Mouse (Mus musculus) G1E (cell line): ENCODE data around the gene Ergic3. TPM values are rescaled to one million over a fixed set of nuclear protein-coding genes. Genes with fewer than 3 reads are reported as not detected.
A peak's percentile ranks its signal among the peaks of the same experiment; 100 is the strongest.

Source experiments
- ATAC-seq: 2 replicates; pipeline ENCODE4 v1.8.0; 2016; ENCODE audit warnings: mild to moderate bottlenecking; ENCODE audit not compliant: insufficient number of reproducible peaks, poor library complexity, low FRiP score, severe bottlenecking; ENCODE audit errors: extremely low read depth
- DNase-seq: peaks from one replicate; pipeline ENCODE4 v3.0.0; 2012; ENCODE audit warnings: low spot score
- H3K27me3 ChIP-seq: 2 replicates; pipeline ENCODE4 v1.6.1; 2012; ENCODE audit warnings: mild to moderate bottlenecking, low read length, inconsistent platforms; ENCODE audit not compliant: insufficient read depth
- H3K36me3 ChIP-seq: replicated peaks from 2 replicates; pipeline ENCODE3; 2012; ENCODE audit warnings: mild to moderate bottlenecking, inconsistent platforms
- H3K4me1 ChIP-seq: 2 replicates; pipeline ENCODE4 v1.6.1; 2012; ENCODE audit warnings: low read depth, low read length, inconsistent platforms, mixed read lengths; ENCODE audit not compliant: insufficient read depth
- H3K4me3 ChIP-seq: 2 replicates; pipeline ENCODE4 v1.5.1; 2012; ENCODE audit warnings: low read depth, mild to moderate bottlenecking, inconsistent platforms, low read length, moderate library complexity, mixed read lengths
- H3K9me3 ChIP-seq: replicated peaks from 2 replicates; pipeline ENCODE4 v1.6.1; 2012; ENCODE audit warnings: inconsistent platforms
- CTCF ChIP-seq: IDR thresholded peaks from 2 replicates; pipeline ENCODE4 v1.5.1; 2012; ENCODE audit warnings: low read depth, low read length, inconsistent platforms, mixed read lengths
- GATA1 ChIP-seq: IDR thresholded peaks from 2 replicates; pipeline ENCODE4 v1.6.1; 2012; ENCODE audit warnings: borderline replicate concordance, low read length, inconsistent platforms, mixed read lengths
- GATA2 ChIP-seq: IDR thresholded peaks from 2 replicates; pipeline ENCODE4 v1.6.1; 2012; ENCODE audit warnings: low read depth, low read length, inconsistent platforms, borderline replicate concordance
- POLR2AphosphoS5 ChIP-seq: IDR thresholded peaks from 2 replicates; pipeline ENCODE4 v1.6.1; 2012; ENCODE audit warnings: low read depth, low read length, inconsistent platforms; ENCODE audit not compliant: insufficient replicate concordance
- TAL1 ChIP-seq: conservative IDR thresholded peaks from 2 replicates; pipeline ENCODE4 v1.6.1; 2012; ENCODE audit warnings: low read depth, low read length, inconsistent platforms, mixed read lengths
- polyA plus RNA-seq: library from polyadenylated mRNA; stranded (reverse); fragments of >175 nt; gene quantifications from 2 replicates; pipeline ENCODE4 v1.2.3, GENCODE M21; 2012
- total RNA-seq, 2 experiments: library from RNA; stranded (forward) in 1 of 2; stranded (reverse) in 1 of 2; fragments of 200-1000 nt in 1 of 2; fragments of >200 nt in 1 of 2; fragmentation: Nextera tagmentation in 1 of 2; gene quantifications; 2 replicates each; pipeline ENCODE4 v1.2.3; 2014 to 2017

Gene Ergic3
- total and polyA plus RNA-seq, 3 experiments, result 51.8 to 215 (median 52.9) TPM

DNA sequence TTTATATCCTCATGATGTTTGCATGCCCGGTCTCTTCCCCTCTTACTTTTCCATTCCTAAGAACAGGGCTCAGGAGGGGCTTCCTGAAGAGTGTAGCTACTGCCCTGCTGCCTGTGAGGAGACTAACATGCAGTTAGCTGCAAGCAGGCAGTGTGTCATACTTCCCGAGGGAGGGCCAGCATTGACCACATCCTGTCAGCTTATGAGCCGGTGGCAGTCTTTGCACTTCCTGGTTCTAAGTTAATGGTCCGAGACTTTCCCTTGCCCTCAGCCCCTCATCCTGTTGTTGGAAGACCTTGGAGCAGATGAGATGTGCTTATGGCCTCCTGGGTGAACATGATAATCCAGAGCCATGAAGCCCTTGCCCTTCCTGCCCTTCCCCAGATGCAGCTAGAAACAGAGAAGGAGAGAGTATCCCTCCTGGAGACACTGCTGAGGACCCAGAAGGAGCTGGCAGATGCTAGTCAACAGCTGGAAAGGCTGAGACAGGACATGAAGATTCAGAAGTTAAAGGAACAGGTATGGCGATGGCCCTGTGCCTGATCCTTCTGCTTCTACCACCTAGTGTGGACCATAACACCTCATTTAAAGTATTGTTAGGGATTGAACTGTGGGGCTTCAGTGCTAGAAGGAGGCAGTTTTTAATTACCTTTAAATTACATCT, 28.4 kb upstream of the Ergic3 start:
- peak; percentile 66 for ATAC-seq
- peaks cover 84% of the 10 kb centered on the region for H3K36me3 ChIP-seq
- peak; percentile 18 for DNase-seq

GRCm38 (mm10) chr2:155985776-155986175, 22.1 kb upstream of the Ergic3 start:
- no peaks in the 10 kb centered on the region for H3K9me3 ChIP-seq
- DNase-seq (no peak), ATAC-seq (no peak)
- H3K27me3 ChIP-seq, result no peaks in the 10 kb centered on the region
- H3K4me3 ChIP-seq, result no peak overlapping the region
- TF ChIP-seq GATA2, result no peak
- TF ChIP-seq GATA1, result no peak
- no peak for TF ChIP-seq POLR2AphosphoS5
- TF ChIP-seq TAL1, result no peak
- H3K36me3 ChIP-seq, result peaks cover 91% of the 10 kb centered on the region
- peaks cover 45% of the 10 kb centered on the region for H3K4me1 ChIP-seq

More for the DNA sequence above, 28.4 kb upstream of the Ergic3 start:
- H3K4me1 ChIP-seq, result peaks cover 10% of the 10 kb centered on the region
- no peaks in the 10 kb centered on the region for H3K27me3 ChIP-seq
- TF ChIP-seq GATA1 (no peak), POLR2AphosphoS5 (no peak), GATA2 (no peak), TAL1 (no peak), CTCF (no peak)
- no peak overlapping the region for H3K4me3 ChIP-seq
- no peaks in the 10 kb centered on the region for H3K9me3 ChIP-seq

GRCm38 (mm10) chr2:155987131-155987530, 20.7 kb upstream of the Ergic3 start:
- ATAC-seq, result no peak
- peaks cover 58% of the 10 kb centered on the region for H3K4me1 ChIP-seq
- no peaks in the 10 kb centered on the region for H3K27me3 ChIP-seq
- DNase-seq, result no peak
- H3K36me3 ChIP-seq, result peaks cover 92% of the 10 kb centered on the region
- no peak overlapping the region for H3K4me3 ChIP-seq
- H3K9me3 ChIP-seq, result no peaks in the 10 kb centered on the region
- TF ChIP-seq GATA2 (no peak), TAL1 (no peak), POLR2AphosphoS5 (no peak), GATA1 (no peak), CTCF (no peak)

DNA sequence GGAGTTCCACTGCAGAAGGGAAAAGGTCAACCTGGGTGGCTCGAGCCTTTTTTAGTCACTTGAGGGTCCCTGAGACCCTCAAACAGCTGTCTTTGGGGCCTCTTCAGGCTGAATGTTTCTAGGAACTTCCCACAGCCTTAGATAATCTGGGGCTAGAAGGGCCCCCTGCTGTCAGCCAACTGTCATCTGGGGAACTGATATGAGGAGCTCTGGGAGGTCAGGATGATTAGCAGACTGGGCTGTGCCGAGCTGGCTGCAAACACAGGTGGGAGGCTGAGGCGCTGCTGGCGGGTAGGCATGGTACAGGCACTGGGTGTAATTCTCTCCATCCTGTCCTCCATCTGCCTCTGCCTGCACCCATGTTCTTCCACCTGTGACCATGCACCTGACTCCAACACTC, 18.8 kb upstream of the Ergic3 start:
- DNase-seq, result peak; percentile 89
- Histone ChIP-seq H3K27me3 (no peaks in the 10 kb centered on the region), H3K4me3 (peak overlapping the region; percentile 55; the same call in 1 of the 2 replicates), H3K36me3 (peaks cover 95% of the 10 kb centered on the region), H3K9me3 (no peaks in the 10 kb centered on the region), H3K4me1 (peaks cover 64% of the 10 kb centered on the region)
- no peak for TF ChIP-seq GATA1
- peak; percentile 29; the same call in 1 of the 2 replicates for TF ChIP-seq TAL1
- TF ChIP-seq CTCF, result no peak
- TF ChIP-seq POLR2AphosphoS5, result no peak
- ATAC-seq, result peak; percentile 87

- TF ChIP-seq POLR2AphosphoS5 (no peak), GATA1 (no peak), GATA2 (no peak), TAL1 (no peak), CTCF (no peak)
- H3K4me1 ChIP-seq, result peaks cover 60% of the 10 kb centered on the region
- H3K4me3 ChIP-seq, result no peak overlapping the region
- ATAC-seq (no peak), DNase-seq (no peak)
- H3K9me3 ChIP-seq, result no peaks in the 10 kb centered on the region
- H3K27me3 ChIP-seq, result no peaks in the 10 kb centered on the region
- H3K36me3 ChIP-seq, result peaks cover 95% of the 10 kb centered on the region
These were observed 16.7 kb upstream of the Ergic3 start for GRCm38 (mm10) chr2:155991151-155991550.

DNA sequence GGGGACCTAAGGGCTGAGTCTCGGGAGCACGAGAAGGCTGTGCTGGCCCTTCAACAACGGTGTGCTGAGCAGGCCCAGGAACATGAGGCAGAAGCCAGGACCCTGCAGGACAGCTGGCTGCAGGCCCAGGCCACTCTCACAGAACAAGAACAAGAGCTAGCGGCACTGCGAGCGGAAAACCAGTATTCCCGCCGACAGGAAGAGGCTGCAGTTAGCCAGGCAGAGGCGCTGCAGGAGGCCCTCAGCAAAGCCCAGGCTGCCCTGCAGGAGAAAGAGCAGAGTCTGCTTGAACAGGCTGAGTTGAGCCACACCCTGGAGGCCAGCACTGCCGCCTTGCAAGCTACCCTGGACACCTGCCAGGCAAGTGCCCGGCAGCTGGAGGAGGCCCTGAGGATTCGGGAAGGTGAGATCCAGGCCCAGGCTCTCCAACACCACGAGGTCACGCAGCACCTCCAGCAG, 16.0 kb upstream of the Ergic3 start:
- H3K36me3 ChIP-seq, result peaks cover 96% of the 10 kb centered on the region
- H3K4me3 ChIP-seq, result peak overlapping the region; percentile 14; the same call in 1 of the 2 replicates
- H3K27me3 ChIP-seq, result no peaks in the 10 kb centered on the region
- TF ChIP-seq POLR2AphosphoS5, result no peak
- TF ChIP-seq GATA1, result no peak
- no peak for TF ChIP-seq CTCF
- TF ChIP-seq TAL1, result no peak
- no peak for TF ChIP-seq GATA2
- DNase-seq (peak; percentile 14), ATAC-seq (no peak)
- H3K4me1 ChIP-seq, result peaks cover 59% of the 10 kb centered on the region
- no peaks in the 10 kb centered on the region for H3K9me3 ChIP-seq
